Mouse (Mus musculus) brain, embryonic 14.5 days (tissue): ENCODE data around the gene Scg2. TPM values are rescaled to one million over a fixed set of nuclear protein-coding genes. Genes with fewer than 3 reads are reported as not detected.

Experiments used
- DNase-seq: peaks from one replicate; pipeline ENCODE4 v3.0.0-alpha.2; 2011; ENCODE audit warnings: low read depth
- CTCF ChIP-seq: fragments of 200-500 bp; IDR thresholded peaks from 2 replicates; pipeline ENCODE4 v1.5.1; 2012; ENCODE audit warnings: inconsistent platforms, mild to moderate bottlenecking, moderate library complexity, borderline replicate concordance; ENCODE audit not compliant: insufficient read depth, insufficient read length; ENCODE audit errors: extremely low read depth
- POLR2A ChIP-seq: fragments of 200-500 bp; IDR thresholded peaks from 2 replicates; pipeline ENCODE4 v1.6.1; 2012; ENCODE audit warnings: mild to moderate bottlenecking, inconsistent platforms, borderline replicate concordance; ENCODE audit not compliant: poor library complexity, insufficient read depth, insufficient read length, severe bottlenecking; ENCODE audit errors: extremely low read depth
- polyA plus RNA-seq: library from polyadenylated mRNA; depleted of rRNA; stranded (reverse); fragments of >200 nt; gene quantifications from 2 replicates; pipeline ENCODE4 v1.2.3, GENCODE M21; 2012; rRNA removed

The Scg2 gene
- 32.4 and 55.7 TPM in 2 replicates for polyA plus RNA-seq

DNA sequence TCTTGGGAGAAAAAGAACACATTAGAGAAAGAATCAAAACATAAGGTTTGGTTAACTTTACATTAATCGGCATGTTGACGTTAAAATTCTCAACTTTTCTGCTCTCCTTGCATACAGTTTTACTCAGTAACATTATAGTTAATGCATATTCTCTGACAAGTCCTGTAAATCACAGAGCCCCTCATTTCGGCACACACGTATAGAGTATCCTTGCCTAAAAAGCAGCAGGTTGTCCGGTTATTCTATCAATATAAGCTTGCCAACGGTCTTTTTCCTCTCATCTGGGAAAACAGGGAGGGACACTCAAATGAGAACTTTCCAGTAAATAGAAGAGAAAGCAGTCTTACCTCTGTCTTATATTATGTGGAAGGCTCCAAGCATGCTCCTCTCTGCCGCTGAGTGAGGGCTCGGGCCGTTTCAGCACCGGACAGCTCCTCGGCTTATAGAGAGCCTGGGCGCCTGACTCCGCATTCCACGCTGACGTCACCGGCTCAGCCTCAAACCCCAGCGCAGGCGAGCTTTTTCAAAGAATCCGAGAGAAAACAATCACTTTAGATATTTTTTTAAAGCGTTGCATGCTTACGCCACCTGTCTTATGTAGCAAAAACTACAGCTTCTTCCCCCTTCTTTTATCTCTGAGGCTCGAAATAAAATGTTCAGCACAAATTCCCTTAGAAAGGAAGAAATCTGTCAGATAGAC, at the start of gene Scg2:
Gene Scg2 (minus strand): TSS at position 512 of the 700 bp plus-strand sequence.
- peak; percentile 95 for DNase-seq
- TF ChIP-seq POLR2A = no peak
- TF ChIP-seq CTCF = 0 out of 2 replicates have a peak, but pooled peaks have one; percentile 26

DNA sequence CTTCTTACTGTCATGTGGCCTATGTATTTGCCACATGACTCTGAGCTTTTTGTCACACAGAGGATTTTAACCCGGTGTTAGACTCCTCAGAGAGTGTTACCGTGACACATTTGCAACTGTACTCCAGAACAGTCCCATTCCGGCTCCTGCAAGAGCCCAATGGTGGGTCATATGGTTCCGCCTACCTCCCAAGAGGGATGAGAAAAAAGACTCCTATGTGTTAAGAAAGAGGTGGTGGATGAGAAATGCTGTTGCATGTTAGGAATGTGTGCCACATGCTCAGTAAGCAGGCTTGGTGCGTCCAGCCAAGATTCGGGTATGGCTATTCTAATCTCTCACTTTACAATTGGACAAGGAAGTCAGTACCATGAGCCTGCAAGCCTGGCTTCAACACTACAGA, 45.6 kb upstream of the Scg2 start:
- TF ChIP-seq POLR2A (no peak), CTCF (no peak)
- DNase-seq = no peak

DNA sequence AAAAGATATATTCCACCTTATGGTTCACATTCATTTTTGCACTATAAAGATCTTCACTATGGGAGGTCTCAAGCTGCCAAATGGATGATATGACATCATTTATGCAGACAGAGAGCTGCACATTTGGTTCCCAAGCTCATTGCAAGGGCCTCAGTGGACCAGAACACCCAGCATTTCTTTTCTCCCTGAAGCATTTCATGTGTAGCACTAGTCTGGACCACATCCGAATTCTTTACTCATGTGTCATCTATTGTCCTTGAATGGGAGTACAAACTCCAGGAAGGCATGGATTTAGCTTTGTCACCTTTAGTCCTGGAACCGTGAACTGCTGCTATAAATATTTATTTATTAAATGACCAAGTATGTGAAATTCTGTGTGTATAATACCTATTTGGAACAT, 30.9 kb upstream of the Scg2 start:
- no peak for TF ChIP-seq CTCF
- no peak for TF ChIP-seq POLR2A
- DNase-seq = no peak

DNA sequence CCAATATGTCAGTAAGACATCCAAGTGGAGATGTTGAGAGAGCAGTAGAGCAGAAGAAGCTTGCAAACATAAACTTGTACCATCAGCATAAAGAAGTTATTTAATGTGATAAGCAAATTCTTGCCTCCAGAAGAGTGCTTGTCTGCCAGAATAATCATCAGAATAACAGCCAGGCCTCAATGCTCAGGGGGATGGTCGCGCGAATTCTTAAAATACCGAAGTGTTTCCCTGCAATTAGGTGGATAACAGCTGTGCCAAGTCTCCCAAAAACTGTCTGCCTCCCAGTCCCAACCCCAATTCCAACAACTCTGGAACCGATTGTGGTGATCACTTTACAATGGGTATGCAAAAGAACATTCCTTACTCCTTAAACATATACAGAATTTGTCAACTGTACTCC, 30.0 kb upstream of the Scg2 start:
- no peak for DNase-seq
- no peak for TF ChIP-seq CTCF
- no peak for TF ChIP-seq POLR2A

- TF ChIP-seq POLR2A (no peak), CTCF (no peak)
- peak; percentile 27 for DNase-seq
Measured at GRCm38 (mm10) chr1:79466585-79466984, 26.7 kb upstream of the Scg2 start.

GRCm38 (mm10) chr1:79458558-79458957, 18.6 kb upstream of the Scg2 start:
- DNase-seq = peak; percentile 53

DNA sequence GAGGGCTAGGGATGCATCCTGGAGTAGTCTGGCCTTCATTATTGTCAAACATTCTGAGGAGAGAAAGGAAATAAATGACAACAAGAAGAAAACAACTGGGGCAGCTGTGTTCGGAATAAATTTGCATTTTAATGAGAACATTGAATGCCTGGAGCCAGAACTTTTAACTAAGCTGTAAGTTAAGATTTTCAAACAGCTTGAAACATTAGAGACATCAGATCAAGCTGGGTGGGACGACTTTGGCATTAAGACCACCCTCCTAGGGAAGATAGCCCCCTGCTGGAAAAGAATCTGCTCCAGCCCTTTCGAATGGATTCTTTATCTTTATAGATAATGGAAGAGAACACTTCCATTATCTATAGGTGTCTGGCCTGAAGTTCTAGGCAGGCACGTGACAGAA, 14.2 kb upstream of the Scg2 start:
- TF ChIP-seq CTCF (no peak), POLR2A (no peak)
- DNase-seq = peak; percentile 32

More at GRCm38 (mm10) chr1:79458558-79458957, 18.6 kb upstream of the Scg2 start:
- no peak for TF ChIP-seq POLR2A
- no peak for TF ChIP-seq CTCF

- TF ChIP-seq CTCF = no peak
- TF ChIP-seq POLR2A = no peak
- peak; percentile 76 for DNase-seq
Measured at GRCm38 (mm10) chr1:79452339-79452738, 12.4 kb upstream of the Scg2 start.

DNA sequence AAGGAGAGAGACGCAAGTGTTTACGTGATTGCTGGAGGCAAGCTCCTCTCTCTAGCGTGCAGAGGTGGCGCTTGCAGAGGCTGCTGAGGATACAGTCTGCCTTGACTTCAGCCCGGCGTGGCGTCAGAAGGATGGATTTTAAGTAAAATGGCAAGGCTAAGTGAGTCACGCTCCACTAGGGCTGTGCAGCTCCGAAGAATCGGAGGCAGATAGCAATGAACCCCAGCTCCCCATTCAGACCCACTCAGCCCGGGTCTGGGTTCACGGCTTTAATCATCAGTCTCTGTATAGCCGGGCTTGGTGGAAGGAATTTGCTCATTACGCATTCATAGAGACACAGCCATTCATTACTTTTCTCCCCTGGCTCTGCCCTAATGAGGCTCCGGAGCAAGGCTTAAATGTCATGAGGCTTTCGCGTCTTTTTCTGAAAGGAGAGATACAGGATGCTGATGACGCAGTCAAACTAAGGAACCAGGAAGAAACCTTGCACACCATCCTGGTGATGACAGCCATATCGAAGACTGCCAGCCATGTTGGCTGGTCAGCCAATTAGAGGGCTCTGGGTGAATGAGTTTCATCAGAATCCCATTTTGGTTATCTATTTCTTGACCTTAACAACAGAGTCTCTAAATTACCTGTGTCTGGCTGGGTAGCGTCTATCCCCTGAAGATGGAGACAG, 10.6 kb upstream of the Scg2 start:
- DNase-seq = peak; percentile 87
- TF ChIP-seq CTCF = no peak
- 0 out of 2 replicates have a peak, but pooled peaks have one; percentile 5 for TF ChIP-seq POLR2A

DNA sequence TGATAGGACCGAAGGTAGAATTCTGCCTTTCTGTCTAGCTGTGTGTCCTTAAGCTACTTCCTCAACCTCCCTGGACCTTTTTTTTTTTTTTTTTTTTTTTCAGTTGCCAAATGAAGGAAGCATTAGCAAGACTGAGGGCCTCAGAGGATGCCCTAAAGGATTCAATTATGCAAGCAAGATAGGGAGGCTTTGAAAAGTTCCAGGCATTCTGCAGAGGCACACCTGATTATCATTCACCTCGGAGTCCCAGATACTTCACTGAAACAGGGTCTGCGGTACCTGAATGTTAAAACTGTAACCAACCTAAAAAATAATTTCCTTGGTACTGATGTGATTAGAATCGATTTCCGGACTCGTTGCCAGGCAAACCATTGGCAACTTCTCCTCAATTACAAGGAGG, 10.0 kb upstream of the Scg2 start:
- TF ChIP-seq POLR2A = no peak
- no peak for TF ChIP-seq CTCF
- no peak for DNase-seq

- no peak for DNase-seq
- no peak for TF ChIP-seq CTCF
- TF ChIP-seq POLR2A = no peak
Measured at GRCm38 (mm10) chr1:79445586-79445985, 5.7 kb upstream of the Scg2 start.
